Mouse (Mus musculus): ENCODE data around the gene Tulp4. TPM values are rescaled to one million over a fixed set of nuclear protein-coding genes. Genes with fewer than 3 reads are reported as not detected.
A peak's percentile ranks its signal among the peaks of the same experiment; 100 is the strongest.

Gene Tulp4
- polyA plus RNA-seq, 1 experiment from 2014 or later, result 33.3 TPM

GRCm38 (mm10) chr17:6125441-6125840 is 19.2 kb downstream of the Tulp4 start:
- Histone ChIP-seq H3K9ac (no peak overlapping the region), H3K27me3 (no peaks in the 10 kb centered on the region), H3K27ac (no peak overlapping the region), H3K9me3 (replicated peaks) (no peaks in the 10 kb centered on the region), H3K4me3 (no peak overlapping the region), H3K4me1 (replicated peaks) (peaks cover 7% of the 10 kb centered on the region; the same call in 1 of the 2 replicates), H3K36me3 (peaks cover 15% of the 10 kb centered on the region), H3K4me2 (no peak overlapping the region)
- ATAC-seq (replicated peaks; ENCODE audit: insufficient number of reproducible peaks, insufficient read depth, low FRiP score, low read depth), result no peak
- WGBS, result 89% methylated on average over 3 of the region's 3 CpGs

GRCm38 (mm10) chr17:6128039-6128438 is 21.8 kb downstream of the Tulp4 start:
- no peak for ATAC-seq (replicated peaks; ENCODE audit: insufficient number of reproducible peaks, insufficient read depth, low FRiP score, low read depth)
- Histone ChIP-seq H3K4me3 (no peak overlapping the region), H3K4me1 (replicated peaks) (peaks cover 10% of the 10 kb centered on the region; the same call in 1 of the 2 replicates), H3K4me2 (no peak overlapping the region), H3K36me3 (peaks cover 4% of the 10 kb centered on the region; the same call in 1 of the 2 replicates), H3K9me3 (replicated peaks) (no peaks in the 10 kb centered on the region), H3K27me3 (no peaks in the 10 kb centered on the region), H3K9ac (no peak overlapping the region), H3K27ac (peak overlapping the region; percentile 18; the same call in 1 of the 2 replicates)
- 20% methylated on average over 3 of the region's 3 CpGs for WGBS

DNA sequence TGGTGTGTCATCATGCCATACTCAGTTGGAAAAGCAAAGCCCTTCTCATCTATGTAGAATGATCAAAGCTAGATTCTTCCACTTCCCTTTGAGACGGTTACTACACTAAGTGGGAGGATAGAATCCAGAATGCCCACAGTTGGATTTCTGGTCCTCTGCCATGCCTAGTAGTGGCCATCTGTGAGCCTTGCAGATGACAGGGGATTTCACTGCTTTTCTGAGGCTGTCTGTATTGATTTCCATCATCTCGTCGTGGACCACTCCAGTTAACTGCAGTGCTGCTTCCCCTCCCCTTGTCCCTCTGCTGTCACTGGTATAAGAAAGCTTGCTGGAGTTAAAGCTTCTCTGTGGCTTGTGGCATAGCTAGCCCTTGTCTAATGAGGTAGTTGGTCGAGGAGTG is 23.1 kb downstream of the Tulp4 start:
- Histone ChIP-seq H3K4me3 (no peak overlapping the region), H3K27me3 (no peaks in the 10 kb centered on the region), H3K27ac (no peak overlapping the region), H3K9ac (no peak overlapping the region), H3K4me1 (replicated peaks) (peaks cover 10% of the 10 kb centered on the region; the same call in 1 of the 2 replicates), H3K9me3 (replicated peaks) (no peaks in the 10 kb centered on the region), H3K36me3 (0 out of 2 replicates have a peak, but pooled peaks cover 3% of the 10 kb centered on the region), H3K4me2 (no peak overlapping the region)
- WGBS, result 71% methylated on average over 4 of the region's 4 CpGs
- no peak for ATAC-seq (replicated peaks; ENCODE audit: insufficient number of reproducible peaks, insufficient read depth, low FRiP score, low read depth)

GRCm38 (mm10) chr17:6131083-6131482 is 24.8 kb downstream of the Tulp4 start:
- Histone ChIP-seq H3K4me2 (no peak overlapping the region), H3K9me3 (replicated peaks) (no peaks in the 10 kb centered on the region), H3K4me1 (replicated peaks) (peaks cover 10% of the 10 kb centered on the region; the same call in 1 of the 2 replicates), H3K27ac (no peak overlapping the region), H3K9ac (no peak overlapping the region), H3K27me3 (no peaks in the 10 kb centered on the region), H3K36me3 (no peaks in the 10 kb centered on the region), H3K4me3 (no peak overlapping the region)
- no peak for ATAC-seq (replicated peaks; ENCODE audit: insufficient number of reproducible peaks, insufficient read depth, low FRiP score, low read depth)
- WGBS, result 91% methylated on average over 3 of the region's 3 CpGs

GRCm38 (mm10) chr17:6140875-6141274 is 34.6 kb downstream of the Tulp4 start:
- 57% methylated on average over 3 of the region's 3 CpGs for WGBS
- H3K4me2 ChIP-seq, result no peak overlapping the region
- no peaks in the 10 kb centered on the region for H3K27me3 ChIP-seq
- H3K9me3 ChIP-seq (replicated peaks), result no peaks in the 10 kb centered on the region
- H3K27ac ChIP-seq, result peak overlapping the region; percentile 42; the same call in 1 of the 2 replicates
- H3K36me3 ChIP-seq, result no peaks in the 10 kb centered on the region
- H3K9ac ChIP-seq, result no peak overlapping the region
- ATAC-seq (replicated peaks; ENCODE audit: insufficient number of reproducible peaks, insufficient read depth, low FRiP score, low read depth), result no peak
- H3K4me1 ChIP-seq (replicated peaks), result peaks cover 5% of the 10 kb centered on the region
- no peak overlapping the region for H3K4me3 ChIP-seq

DNA sequence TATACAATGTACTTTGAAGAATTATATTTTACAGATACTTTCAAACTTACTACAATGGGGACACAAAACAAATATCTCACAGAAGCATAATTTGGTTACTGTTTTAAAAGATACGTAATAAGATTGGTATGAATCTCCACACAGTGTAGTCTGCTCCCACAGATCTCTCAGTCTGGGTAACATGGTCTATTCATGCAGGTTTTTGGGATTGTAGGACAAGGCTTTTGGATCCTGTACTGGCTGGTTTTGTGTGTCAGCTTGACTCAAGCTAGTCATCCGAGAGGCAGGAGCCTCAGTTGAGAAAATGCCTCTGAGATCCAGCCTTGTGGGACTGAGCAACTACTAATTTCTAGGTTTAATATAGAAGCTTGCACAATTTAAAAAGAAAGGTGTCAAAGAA is 35.1 kb downstream of the Tulp4 start:
- Histone ChIP-seq H3K4me2 (no peak overlapping the region), H3K36me3 (no peaks in the 10 kb centered on the region), H3K27me3 (no peaks in the 10 kb centered on the region), H3K9ac (no peak overlapping the region), H3K9me3 (replicated peaks) (no peaks in the 10 kb centered on the region), H3K27ac (no peak overlapping the region), H3K4me1 (replicated peaks) (peaks cover 5% of the 10 kb centered on the region), H3K4me3 (no peak overlapping the region)
- no peak for ATAC-seq (replicated peaks; ENCODE audit: insufficient number of reproducible peaks, insufficient read depth, low FRiP score, low read depth)
- WGBS, result 93% methylated on average over 2 of the region's 2 CpGs

DNA sequence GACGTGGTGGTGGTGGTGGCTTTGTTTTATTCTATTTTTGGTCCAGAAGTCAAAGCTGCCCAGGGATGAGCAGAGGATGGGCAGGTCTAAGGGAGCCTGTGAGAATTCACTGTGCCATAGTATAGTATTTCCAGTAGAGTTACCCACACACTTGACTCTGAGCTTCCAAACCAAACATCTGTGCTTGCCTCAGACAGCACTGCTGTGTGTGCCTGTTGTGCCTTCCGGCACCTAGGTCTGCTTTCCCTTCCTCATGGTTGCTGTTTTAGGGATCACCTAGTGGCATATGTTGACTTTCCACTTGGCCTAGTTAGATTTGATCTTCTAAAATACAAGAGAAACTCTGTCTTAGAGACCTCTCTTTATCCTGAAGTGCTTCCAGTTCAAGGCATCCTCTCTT is 39.0 kb downstream of the Tulp4 start:
- ATAC-seq (replicated peaks; ENCODE audit: insufficient number of reproducible peaks, insufficient read depth, low FRiP score, low read depth), result no peak
- Histone ChIP-seq H3K4me1 (replicated peaks) (peaks cover 5% of the 10 kb centered on the region), H3K4me3 (no peak overlapping the region), H3K27me3 (no peaks in the 10 kb centered on the region), H3K9ac (no peak overlapping the region), H3K9me3 (replicated peaks) (no peaks in the 10 kb centered on the region), H3K27ac (no peak overlapping the region), H3K36me3 (no peaks in the 10 kb centered on the region), H3K4me2 (no peak overlapping the region)
- 79% methylated on average over 2 of the region's 2 CpGs for WGBS

DNA sequence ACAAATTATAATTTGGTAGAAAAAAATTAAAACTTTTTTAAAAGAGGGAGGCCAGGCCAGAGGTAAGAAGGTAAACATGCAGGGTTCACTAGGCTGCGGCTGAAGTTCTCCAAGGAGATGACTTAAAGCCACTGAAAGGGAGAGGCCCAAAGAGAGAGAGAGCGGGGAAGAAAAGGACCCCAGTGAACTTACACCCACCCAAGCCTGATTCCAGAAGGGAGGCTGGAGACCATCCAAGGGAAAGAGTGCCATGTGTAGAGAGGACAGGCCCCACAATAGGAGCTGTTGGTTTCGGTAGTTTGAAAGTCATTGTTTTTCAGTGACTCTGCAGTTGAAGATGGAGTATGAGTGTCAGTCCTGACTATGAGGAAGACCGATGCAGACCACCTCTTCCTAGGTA is 46.7 kb downstream of the Tulp4 start:
- H3K27me3 ChIP-seq, result no peaks in the 10 kb centered on the region
- 89% methylated on average over 4 of the region's 4 CpGs for WGBS
- no peaks in the 10 kb centered on the region for H3K36me3 ChIP-seq
- no peaks in the 10 kb centered on the region for H3K4me1 ChIP-seq (replicated peaks)
- no peak overlapping the region for H3K4me2 ChIP-seq
- ATAC-seq (replicated peaks; ENCODE audit: insufficient number of reproducible peaks, insufficient read depth, low FRiP score, low read depth), result no peak
- no peak overlapping the region for H3K4me3 ChIP-seq
- H3K9me3 ChIP-seq (replicated peaks), result no peaks in the 10 kb centered on the region
- H3K9ac ChIP-seq, result no peak overlapping the region
- H3K27ac ChIP-seq, result no peak overlapping the region

GRCm38 (mm10) chr17:6153581-6153980 is 47.3 kb downstream of the Tulp4 start:
- Histone ChIP-seq H3K4me2 (no peak overlapping the region), H3K27me3 (no peaks in the 10 kb centered on the region), H3K9ac (no peak overlapping the region), H3K36me3 (no peaks in the 10 kb centered on the region), H3K4me1 (replicated peaks) (no peaks in the 10 kb centered on the region), H3K9me3 (replicated peaks) (no peaks in the 10 kb centered on the region), H3K27ac (no peak overlapping the region), H3K4me3 (no peak overlapping the region)
- 70% methylated on average over 4 of the region's 4 CpGs for WGBS
- ATAC-seq (replicated peaks; ENCODE audit: insufficient number of reproducible peaks, insufficient read depth, low FRiP score, low read depth), result no peak

- no peak for ATAC-seq (replicated peaks; ENCODE audit: insufficient number of reproducible peaks, insufficient read depth, low FRiP score, low read depth)
- Histone ChIP-seq H3K4me3 (no peak overlapping the region), H3K4me1 (replicated peaks) (no peaks in the 10 kb centered on the region), H3K36me3 (no peaks in the 10 kb centered on the region), H3K9me3 (replicated peaks) (no peaks in the 10 kb centered on the region), H3K27ac (no peak overlapping the region), H3K27me3 (no peaks in the 10 kb centered on the region), H3K9ac (no peak overlapping the region), H3K4me2 (no peak overlapping the region)
- 71% methylated on average over 4 of the region's 4 CpGs for WGBS
Measured at GRCm38 (mm10) chr17:6154366-6154765, 48.1 kb downstream of the Tulp4 start.

DNA sequence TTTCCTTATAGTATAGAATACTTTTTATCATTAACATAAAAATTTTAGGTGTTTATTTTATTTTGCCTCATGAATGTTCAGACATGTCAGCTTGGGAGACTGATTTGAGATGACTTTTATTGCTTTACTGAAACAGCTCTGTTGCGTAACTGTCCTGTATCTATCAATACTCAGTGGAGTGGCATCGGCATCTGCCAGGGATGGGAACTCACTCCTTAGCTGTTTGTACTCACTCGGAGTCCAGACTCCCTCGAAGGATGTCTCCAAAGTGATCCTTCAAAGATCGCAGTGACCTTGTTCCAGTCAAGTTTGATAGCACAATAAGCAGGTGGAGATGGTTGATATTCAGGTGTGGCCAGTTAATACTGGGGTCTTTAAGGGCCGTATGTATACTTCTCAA is 54.3 kb downstream of the Tulp4 start:
- Histone ChIP-seq H3K27me3 (no peaks in the 10 kb centered on the region), H3K36me3 (no peaks in the 10 kb centered on the region), H3K9ac (no peak overlapping the region), H3K4me2 (no peak overlapping the region), H3K9me3 (replicated peaks) (no peaks in the 10 kb centered on the region), H3K4me3 (no peak overlapping the region), H3K27ac (no peak overlapping the region), H3K4me1 (replicated peaks) (peaks cover 16% of the 10 kb centered on the region)
- WGBS, result 83% methylated on average over 6 of the region's 6 CpGs
- no peak for ATAC-seq (replicated peaks; ENCODE audit: insufficient number of reproducible peaks, insufficient read depth, low FRiP score, low read depth)

DNA sequence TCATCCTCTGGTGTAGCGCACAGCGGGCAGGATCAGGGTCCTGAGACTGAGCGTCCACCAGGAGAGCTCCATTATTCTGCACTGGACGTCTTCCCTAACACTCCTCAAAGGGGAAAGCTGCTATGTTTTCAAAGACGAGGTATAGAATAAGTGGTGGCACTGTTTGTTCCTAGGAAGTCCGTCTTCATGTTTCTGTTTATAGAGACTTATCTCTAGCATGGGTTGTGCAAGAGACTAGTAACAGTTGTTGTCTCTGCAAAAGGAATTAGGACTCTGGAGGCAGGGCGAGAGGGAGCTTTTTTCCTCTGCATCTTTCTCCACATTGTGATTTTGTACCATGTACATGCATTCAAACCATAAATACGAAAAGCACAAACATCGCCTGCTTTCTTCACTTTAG is 55.7 kb downstream of the Tulp4 start:
- Histone ChIP-seq H3K9ac (no peak overlapping the region), H3K4me3 (no peak overlapping the region), H3K27me3 (no peaks in the 10 kb centered on the region), H3K27ac (no peak overlapping the region), H3K9me3 (replicated peaks) (no peaks in the 10 kb centered on the region), H3K4me2 (no peak overlapping the region), H3K4me1 (replicated peaks) (peaks cover 16% of the 10 kb centered on the region), H3K36me3 (no peaks in the 10 kb centered on the region)
- WGBS, result 63% methylated on average over 9 of the region's 9 CpGs
- ATAC-seq (replicated peaks; ENCODE audit: insufficient number of reproducible peaks, insufficient read depth, low FRiP score, low read depth), result no peak
